Mouse (Mus musculus): ENCODE measurements around the gene Adamts3. TPM values are rescaled to one million over a fixed set of nuclear protein-coding genes. Genes with fewer than 3 reads are reported as not detected.
A peak's percentile ranks its signal among the peaks of the same experiment; 100 is the strongest.

The Adamts3 gene
- not detected for polyA plus RNA-seq (2021)

GRCm38 (mm10) chr5:89883051-89883907 lies at the start of gene Adamts3:
Adamts3 (minus strand) TSS chr5:89883334.
- no peak for TF ChIP-seq CTCF (IDR thresholded peaks at IDR 0.05)
- ATAC-seq (peak; percentile 41), DNase-seq (ENCODE audit: low read depth, low spot score) (no peak)
- ChIA-PET POLR2A (no interaction called here), CTCF (no interaction called here)
- in situ Hi-C loops (cut with MboI; ENCODE audit: low pct_unique_long_range_greater_than_20kb) = no loop called here
- H3K27me3 ChIP-seq = peaks cover 24% of the 10 kb centered on the region

GRCm38 (mm10) chr5:89931511-89931910 lies 48.4 kb upstream of the Adamts3 start:
- CTCF ChIA-PET = no interaction called here
- DNase-seq (ENCODE audit: low read depth, low spot score) = no peak
- TF ChIP-seq CTCF (IDR thresholded peaks at IDR 0.05) = no peak
- in situ Hi-C loops (cut with MboI; ENCODE audit: low pct_unique_long_range_greater_than_20kb) = no loop called here
- ATAC-seq = no peak
- no peaks in the 10 kb centered on the region for H3K27me3 ChIP-seq
- POLR2A ChIA-PET = no interaction called here

- ATAC-seq = no peak
- no peak for DNase-seq (ENCODE audit: low read depth, low spot score)
- POLR2A ChIA-PET = no interaction called here
- no peak for TF ChIP-seq CTCF (IDR thresholded peaks at IDR 0.05)
- H3K27me3 ChIP-seq = peaks cover 8% of the 10 kb centered on the region
- CTCF ChIA-PET = no interaction called here
- in situ Hi-C loops (cut with MboI; ENCODE audit: low pct_unique_long_range_greater_than_20kb) = no loop called here
Measured at GRCm38 (mm10) chr5:89912359-89912758, 29.2 kb upstream of the Adamts3 start.

DNA sequence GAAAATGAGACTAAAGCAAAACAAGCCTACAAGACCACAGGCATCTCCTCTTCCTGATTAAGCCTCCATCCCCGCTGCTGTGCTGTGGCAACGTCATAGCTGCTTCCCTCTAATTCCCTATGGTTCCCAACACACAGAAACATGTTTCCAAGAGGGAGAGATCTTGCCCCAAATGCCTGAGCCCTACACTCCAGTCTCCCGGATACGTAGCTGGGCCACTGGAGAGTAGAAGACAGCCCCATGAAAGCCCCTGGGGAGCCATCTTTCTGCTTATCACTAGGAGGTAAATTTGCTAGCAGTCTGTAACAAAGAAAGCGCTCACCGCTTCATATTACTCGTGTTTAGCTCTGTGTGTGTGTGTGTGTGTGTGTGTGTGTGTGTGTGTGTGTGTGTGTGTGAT lies 28.8 kb upstream of the Adamts3 start:
- ATAC-seq = no peak
- TF ChIP-seq CTCF (IDR thresholded peaks at IDR 0.05) = no peak
- DNase-seq (ENCODE audit: low read depth, low spot score) = no peak
- CTCF ChIA-PET = no interaction called here
- peaks cover 11% of the 10 kb centered on the region for H3K27me3 ChIP-seq
- in situ Hi-C loops (cut with MboI; ENCODE audit: low pct_unique_long_range_greater_than_20kb) = no loop called here
- POLR2A ChIA-PET = no interaction called here

GRCm38 (mm10) chr5:89911508-89911907 lies 28.4 kb upstream of the Adamts3 start:
- no peak for ATAC-seq
- ChIA-PET CTCF (no interaction called here), POLR2A (no interaction called here)
- DNase-seq (ENCODE audit: low read depth, low spot score) = no peak
- TF ChIP-seq CTCF (IDR thresholded peaks at IDR 0.05) = no peak
- H3K27me3 ChIP-seq = peaks cover 11% of the 10 kb centered on the region
- in situ Hi-C loops (cut with MboI; ENCODE audit: low pct_unique_long_range_greater_than_20kb) = no loop called here

- H3K27me3 ChIP-seq = peaks cover 6% of the 10 kb centered on the region
- ATAC-seq (no peak), DNase-seq (ENCODE audit: low read depth, low spot score) (no peak)
- no peak for TF ChIP-seq CTCF (IDR thresholded peaks at IDR 0.05)
- in situ Hi-C loops (cut with MboI; ENCODE audit: low pct_unique_long_range_greater_than_20kb) = no loop called here
- ChIA-PET CTCF (no interaction called here), POLR2A (no interaction called here)
Measured at GRCm38 (mm10) chr5:89906884-89907431, 23.8 kb upstream of the Adamts3 start.

DNA sequence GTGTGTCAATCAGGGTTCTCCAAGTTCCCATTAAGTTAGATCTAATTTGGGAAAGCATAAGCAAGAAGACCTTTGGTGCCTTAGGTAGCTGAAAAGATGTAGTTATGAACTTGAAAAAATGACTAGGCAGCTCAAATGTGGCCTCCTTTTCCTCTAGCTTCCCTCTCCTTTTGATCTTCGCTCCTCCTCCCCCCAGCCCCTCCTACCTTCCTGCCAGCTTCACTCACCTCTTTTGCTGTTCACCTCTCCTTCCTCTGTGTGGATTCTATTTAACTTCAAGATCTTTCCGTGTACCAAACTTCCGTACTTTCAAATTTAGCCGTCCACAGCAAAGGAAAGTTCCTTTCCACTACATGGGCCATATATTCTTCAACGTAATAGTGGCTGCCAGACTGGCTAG lies 17.9 kb upstream of the Adamts3 start:
- in situ Hi-C loops (cut with MboI; ENCODE audit: low pct_unique_long_range_greater_than_20kb) = no loop called here
- ChIA-PET CTCF (no interaction called here), POLR2A (no interaction called here)
- ATAC-seq (no peak), DNase-seq (ENCODE audit: low read depth, low spot score) (no peak)
- peaks cover 13% of the 10 kb centered on the region for H3K27me3 ChIP-seq
- no peak for TF ChIP-seq CTCF (IDR thresholded peaks at IDR 0.05)

GRCm38 (mm10) chr5:89897495-89897894 lies 14.4 kb upstream of the Adamts3 start:
- H3K27me3 ChIP-seq = peaks cover 16% of the 10 kb centered on the region
- peak; percentile 3 for DNase-seq (ENCODE audit: low read depth, low spot score)
- no peak for TF ChIP-seq CTCF (IDR thresholded peaks at IDR 0.05)
- CTCF ChIA-PET = interaction anchor here (1.8 kb wide), 1 partner anchor 10 kb away, joined by 7 read pairs; no protein-coding TSS in a partner anchor
- in situ Hi-C loops (cut with MboI; ENCODE audit: low pct_unique_long_range_greater_than_20kb) = no loop called here
- ATAC-seq = no peak
- POLR2A ChIA-PET = no interaction called here

- POLR2A ChIA-PET = no interaction called here
- no peak for DNase-seq (ENCODE audit: low read depth, low spot score)
Measured at GRCm38 (mm10) chr5:89895520-89895919, 12.4 kb upstream of the Adamts3 start.

DNA sequence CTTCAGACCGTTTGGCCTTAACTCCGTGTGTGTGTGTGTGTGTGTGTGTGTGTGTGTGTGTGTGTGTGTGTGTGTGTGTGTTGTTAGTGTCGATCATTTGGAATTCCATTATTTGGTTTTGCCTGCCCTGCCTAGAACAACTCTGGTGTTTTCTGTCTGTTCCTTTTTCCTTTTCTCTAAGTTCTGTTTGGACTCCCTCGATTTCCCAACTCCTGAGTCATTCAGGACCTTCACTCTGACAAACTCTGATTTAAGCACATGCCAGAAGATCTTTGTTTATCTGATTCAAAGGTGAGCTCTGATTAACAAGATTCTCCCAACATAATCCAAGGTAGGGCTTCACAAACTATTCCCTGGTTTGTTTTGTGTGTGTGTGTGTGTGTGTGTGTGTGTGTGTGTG lies 1.9 kb upstream of the Adamts3 start:
- no peak for DNase-seq (ENCODE audit: low read depth, low spot score)
- in situ Hi-C loops (cut with MboI; ENCODE audit: low pct_unique_long_range_greater_than_20kb) = no loop called here
- ChIA-PET POLR2A (no interaction called here), CTCF (no interaction called here)
- TF ChIP-seq CTCF (IDR thresholded peaks at IDR 0.05) = no peak
- ATAC-seq = no peak
- peaks cover 40% of the 10 kb centered on the region for H3K27me3 ChIP-seq

More at GRCm38 (mm10) chr5:89895520-89895919, 12.4 kb upstream of the Adamts3 start:
- in situ Hi-C loops (cut with MboI; ENCODE audit: low pct_unique_long_range_greater_than_20kb) = no loop called here
- TF ChIP-seq CTCF (IDR thresholded peaks at IDR 0.05) = no peak
- no peak for ATAC-seq
- peaks cover 18% of the 10 kb centered on the region for H3K27me3 ChIP-seq
- CTCF ChIA-PET = no interaction called here

DNA sequence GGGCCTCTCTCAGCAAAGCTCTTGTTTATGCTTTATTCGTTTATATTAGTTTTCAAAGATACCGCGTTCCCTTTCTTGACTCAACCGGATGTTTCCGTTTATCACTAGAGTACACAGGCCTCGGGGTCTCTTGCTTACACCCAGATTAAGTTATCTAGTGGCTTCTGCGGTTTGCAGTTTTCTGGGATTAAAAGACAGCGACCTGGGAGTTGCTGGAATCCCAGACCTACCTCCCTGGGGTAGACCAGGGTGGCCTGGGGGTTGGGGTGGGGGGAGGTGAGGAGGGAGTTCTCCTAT lies 722 bp upstream of the Adamts3 start:
- DNase-seq (ENCODE audit: low read depth, low spot score) (no peak), ATAC-seq (no peak)
- no peak for TF ChIP-seq CTCF (IDR thresholded peaks at IDR 0.05)
- ChIA-PET CTCF (no interaction called here), POLR2A (no interaction called here)
- in situ Hi-C loops (cut with MboI; ENCODE audit: low pct_unique_long_range_greater_than_20kb) = no loop called here
- H3K27me3 ChIP-seq = peaks cover 28% of the 10 kb centered on the region
